ENCODE assay signal across 12 mouse cellular contexts in genomic region chr6:147822215-147822614, GRCm38 (mm10).
DNase-seq lines count a peak whose midpoint lies in the region; ATAC-seq and TF ChIP-seq lines count a peak whose summit lies in the region.
"Had no signal": no experiment of that assay in that cellular context is flagged by ENCODE, and none has a peak within 500 bp of the region (broad histone marks: within the 10 kb centered on the region; RNA-seq: fewer than 3 reads in every experiment).

No protein-coding gene starts in this region.

- H3K27ac ChIP-seq in lung, embryonic 14.5 days (ENCODE audit: low read depth): no peak overlapping the region
- no peak overlapping the region for H3K27ac ChIP-seq in neural tube, embryonic 11.5 days (ENCODE audit: low read depth, low read length)
- H3K27ac ChIP-seq in forebrain, embryonic 10.5 days: no peak overlapping the region
- H3K27ac ChIP-seq in cerebellum, adult 2 months (ENCODE audit: insufficient read depth, low read length): no peak overlapping the region
- H3K27ac ChIP-seq: forebrain, embryonic 15.5 days; liver, embryonic 13.5 days had no signal

- H3K4me2 ChIP-seq in lung, embryonic 14.5 days: no peak overlapping the region
- H3K4me2 ChIP-seq in neural tube, embryonic 11.5 days (ENCODE audit: low read depth): no peak overlapping the region
- H3K4me2 ChIP-seq: forebrain, embryonic 15.5 days; liver, embryonic 13.5 days had no signal

- no peak for TF ChIP-seq POLR2A in cerebellum, adult 2 months (IDR thresholded peaks at IDR 0.05; ENCODE audit: borderline replicate concordance, insufficient read depth, low read length)

- WGBS in lung, embryonic 14.5 days: 4% methylated on average over 4 of the region's 4 CpGs
- 24% methylated on average over 4 of the region's 4 CpGs for WGBS in neural tube, embryonic 11.5 days
- 54% methylated on average over 4 of the region's 4 CpGs for WGBS in forebrain, embryonic 10.5 days
- WGBS in cerebellum, adult 2 months: 58% methylated on average over 4 of the region's 4 CpGs

- ATAC-seq in lung, embryonic 14.5 days (ENCODE audit: insufficient read depth): peak; percentile 92
- no peak for ATAC-seq in neural tube, embryonic 11.5 days (ENCODE audit: insufficient read depth, low FRiP score, low TSS enrichment)
- ATAC-seq: forebrain, embryonic 15.5 days had no signal

- H3K36me3 ChIP-seq in lung, embryonic 14.5 days (ENCODE audit: insufficient read depth): no peaks in the 10 kb centered on the region
- H3K36me3 ChIP-seq in neural tube, embryonic 11.5 days (ENCODE audit: control insufficient read depth, insufficient read depth, low read length): no peaks in the 10 kb centered on the region
- no peaks in the 10 kb centered on the region for H3K36me3 ChIP-seq in forebrain, embryonic 10.5 days (replicated peaks)
- H3K36me3 ChIP-seq: forebrain, embryonic 15.5 days; liver, embryonic 13.5 days had no signal

- peak; percentile 69 for DNase-seq in lung, embryonic 14.5 days
- DNase-seq in lung, adult 18-20 months: no peak
- DNase-seq in gastrocnemius, adult 18-20 months (ENCODE audit: low spot score): peak; percentile 32
- DNase-seq in heart, adult 9 months (ENCODE audit: low spot score in 2 of 2): peak; percentile 59 to 68
- DNase-seq in neural tube, embryonic 11.5 days (ENCODE audit: low spot score): peak; percentile 17
- no peak for DNase-seq in forebrain, embryonic 10.5 days (ENCODE audit: extremely low spot score, low spot score)
- DNase-seq in left cerebral cortex, postnatal 25 days (ENCODE audit: low spot score in 2 of 2): no peak
- no peak for DNase-seq in cerebellum, adult 2 months
- DNase-seq: liver, embryonic 13.5 days; midbrain, embryonic 14.5 days; thymus, postnatal 36 days had no signal

- no peak overlapping the region for H3K9ac ChIP-seq in lung, embryonic 14.5 days
- H3K9ac ChIP-seq in neural tube, embryonic 11.5 days (ENCODE audit: low read length): no peak overlapping the region
- H3K9ac ChIP-seq: forebrain, embryonic 15.5 days; liver, embryonic 13.5 days had no signal

- intact Hi-C loops in left cerebral cortex, postnatal 25 days (cut with DNase I): no loop called here

- H3K27me3 ChIP-seq in lung, embryonic 14.5 days (ENCODE audit: insufficient read depth, low read length): no peaks in the 10 kb centered on the region
- H3K27me3 ChIP-seq in neural tube, embryonic 11.5 days (ENCODE audit: control insufficient read depth, insufficient read depth, low read length): no peaks in the 10 kb centered on the region
- no peaks in the 10 kb centered on the region for H3K27me3 ChIP-seq in forebrain, embryonic 10.5 days (ENCODE audit: poor library complexity, severe bottlenecking)
- no peaks in the 10 kb centered on the region for H3K27me3 ChIP-seq in cerebellum, adult 2 months (ENCODE audit: control insufficient read depth, insufficient read depth, low read length)
- H3K27me3 ChIP-seq: forebrain, embryonic 15.5 days; liver, embryonic 13.5 days had no signal

- no peaks in the 10 kb centered on the region for H3K9me3 ChIP-seq in lung, embryonic 14.5 days (ENCODE audit: low read depth, low read length)
- H3K9me3 ChIP-seq in neural tube, embryonic 11.5 days (ENCODE audit: control insufficient read depth, low read length): no peaks in the 10 kb centered on the region
- H3K9me3 ChIP-seq in forebrain, embryonic 10.5 days: no peaks in the 10 kb centered on the region
- H3K9me3 ChIP-seq: forebrain, embryonic 15.5 days; liver, embryonic 13.5 days had no signal

- H3K4me1 ChIP-seq in lung, embryonic 14.5 days (ENCODE audit: insufficient read depth): 0 out of 2 replicates have a peak, but pooled peaks cover 4% of the 10 kb centered on the region
- H3K4me1 ChIP-seq in neural tube, embryonic 11.5 days (ENCODE audit: control insufficient read depth, insufficient read depth, low read length): no peaks in the 10 kb centered on the region
- peaks cover 19% of the 10 kb centered on the region for H3K4me1 ChIP-seq in forebrain, embryonic 10.5 days
- no peaks in the 10 kb centered on the region for H3K4me1 ChIP-seq in cerebellum, adult 2 months (ENCODE audit: control insufficient read depth, insufficient read depth, low read length)
- H3K4me1 ChIP-seq: forebrain, embryonic 15.5 days; liver, embryonic 13.5 days had no signal

- TF ChIP-seq CTCF in lung, embryonic 14.5 days (IDR thresholded peaks at IDR 0.05; ENCODE audit: low read depth): peak; percentile 40
- TF ChIP-seq CTCF in cerebellum, adult 2 months (IDR thresholded peaks at IDR 0.05; ENCODE audit: borderline replicate concordance, insufficient read depth, low read depth, low read length): no peak

- no peak overlapping the region for H3K4me3 ChIP-seq in lung, embryonic 14.5 days (ENCODE audit: low read depth, low read length)
- no peak overlapping the region for H3K4me3 ChIP-seq in neural tube, embryonic 11.5 days (ENCODE audit: low read depth, low read length)
- no peak overlapping the region for H3K4me3 ChIP-seq in forebrain, embryonic 10.5 days
- H3K4me3 ChIP-seq in cerebellum, adult 2 months (replicated peaks; ENCODE audit: insufficient read depth, low read depth, low read length): no peak overlapping the region
- H3K4me3 ChIP-seq: forebrain, embryonic 15.5 days; liver, embryonic 13.5 days had no signal

Comparison
In these comparisons a context has a peak if more than half of its experiments do, and no peak if none do; other contexts are left out.
1. DNase-seq: peak in lung, embryonic 14.5 days (single experiment), gastrocnemius, adult 18-20 months (single experiment), heart, adult 9 months (2 of 2) and neural tube, embryonic 11.5 days (single experiment); none in lung, adult 18-20 months (0 of 2), forebrain, embryonic 10.5 days (single experiment), left cerebral cortex, postnatal 25 days (0 of 2) and cerebellum, adult 2 months (0 of 2).